Mouse (Mus musculus) myocyte (in vitro differentiated cells): ENCODE results near the gene 4930556J24Rik. TPM values are rescaled to one million over a fixed set of nuclear protein-coding genes. Genes with fewer than 3 reads are reported as not detected.

Experiments
- H3K27me3 ChIP-seq: one replicate; pipeline ENCODE4 v1.6.1; 2011; ENCODE audit not compliant: control insufficient read depth, insufficient read depth, insufficient read length
- H3K36me3 ChIP-seq: one replicate; pipeline ENCODE4 v1.6.1; 2011; ENCODE audit not compliant: control insufficient read depth, insufficient read depth
- H3K4me2 ChIP-seq: one replicate; pipeline ENCODE4 v1.6.1; 2011; ENCODE audit warnings: low read depth, control low read depth
- H3K4me3 ChIP-seq: one replicate; pipeline ENCODE4 v1.5.1; 2011; ENCODE audit warnings: mild to moderate bottlenecking, control low read depth, moderate library complexity
- H3K79me2 ChIP-seq: one replicate; pipeline ENCODE4 v1.6.1; 2011; ENCODE audit not compliant: control insufficient read depth, insufficient read depth
- H3ac ChIP-seq: one replicate; pipeline ENCODE4 v1.6.1; 2011; ENCODE audit not compliant: control insufficient read depth, insufficient read length
- CEBPB ChIP-seq: IDR thresholded peaks from 2 replicates; pipeline ENCODE4 v1.6.1; 2011; ENCODE audit warnings: mild to moderate bottlenecking, moderate library complexity; ENCODE audit not compliant: poor library complexity, insufficient read depth, severe bottlenecking
- E2F4 ChIP-seq: IDR thresholded peaks from one replicate; pipeline ENCODE4 v1.6.1; 2011; ENCODE audit warnings: mild to moderate bottlenecking, control low read depth, moderate library complexity; ENCODE audit not compliant: insufficient read depth
- MAX ChIP-seq: IDR thresholded peaks from one replicate; pipeline ENCODE4 v1.6.1; 2011; ENCODE audit warnings: low read depth, mild to moderate bottlenecking, control low read depth
- MYOD1 ChIP-seq, 3 experiments: IDR thresholded peaks; one replicate each; pipeline ENCODE4 v1.6.1; 2011; ENCODE audit warnings: control low read depth in 2 of 3, low read depth in 2 of 3, mild to moderate bottlenecking in 2 of 3, moderate library complexity in 1 of 3; ENCODE audit not compliant: insufficient read length in 2 of 3, control insufficient read depth in 1 of 3
- MYOG ChIP-seq, 3 experiments: IDR thresholded peaks; one replicate each; pipeline ENCODE4 v1.6.1; 2011; ENCODE audit warnings: control low read depth in 2 of 3, low read depth in 2 of 3, mild to moderate bottlenecking in 2 of 3; ENCODE audit not compliant: insufficient read length in 2 of 3, control insufficient read depth in 1 of 3, insufficient read depth in 1 of 3
- POLR2A ChIP-seq: IDR thresholded peaks from one replicate; pipeline ENCODE4 v1.6.1; 2011; ENCODE audit warnings: low read depth, mild to moderate bottlenecking, control low read depth, moderate library complexity; ENCODE audit not compliant: insufficient read length
- POLR2AphosphoS2 ChIP-seq: IDR thresholded peaks from one replicate; pipeline ENCODE4 v1.6.1; 2011; ENCODE audit warnings: low read depth, control low read depth; ENCODE audit not compliant: insufficient read length
- REST ChIP-seq: IDR thresholded peaks from one replicate; pipeline ENCODE4 v1.6.1; 2011; ENCODE audit warnings: mild to moderate bottlenecking, control low read depth, moderate library complexity; ENCODE audit not compliant: insufficient read depth, insufficient read length
- SRF ChIP-seq: IDR thresholded peaks from one replicate; pipeline ENCODE4 v1.6.1; 2011; ENCODE audit warnings: low read depth; ENCODE audit not compliant: control insufficient read depth, insufficient read length
- TCF12 ChIP-seq: IDR thresholded peaks from one replicate; pipeline ENCODE4 v1.6.1; 2011; ENCODE audit warnings: mild to moderate bottlenecking, control low read depth; ENCODE audit not compliant: poor library complexity, insufficient read depth, severe bottlenecking
- TCF3 ChIP-seq: IDR thresholded peaks from one replicate; pipeline ENCODE4 v1.6.1; 2011; ENCODE audit warnings: low read depth, control low read depth; ENCODE audit not compliant: insufficient read length
- USF1 ChIP-seq: IDR thresholded peaks from one replicate; pipeline ENCODE4 v1.6.1; 2011; ENCODE audit warnings: low read depth, mild to moderate bottlenecking, control low read depth, moderate library complexity
- polyA plus RNA-seq: library from polyadenylated mRNA; unstranded; fragments of >200 nt; fragmentation: generic; extraction: Trizol; gene quantifications from one replicate; pipeline ENCODE4 v1.2.1, GENCODE M21; 2012; ENCODE audit warnings: missing spikeins

4930556J24Rik gene
- polyA plus RNA-seq, 1 experiment = 0.14 TPM

GRCm38 (mm10) chr11:3905446-3905845, 71.1 kb downstream of the 4930556J24Rik start:
- peaks cover 32% of the 10 kb centered on the region for H3K36me3 ChIP-seq
- H3K27me3 ChIP-seq = no peaks in the 10 kb centered on the region
- H3K4me3 ChIP-seq = no peak overlapping the region
- no peak for TF ChIP-seq MAX
- peak; percentile 12 for TF ChIP-seq TCF3
- no peak for TF ChIP-seq USF1
- TF ChIP-seq E2F4 = no peak
- no peak for TF ChIP-seq POLR2AphosphoS2
- peak in 2 of 3 experiments; percentile 14 to 87 for TF ChIP-seq MYOD1 (IDR thresholded peaks at IDR 0.05; ENCODE audit: control insufficient read depth in 1 of 3, insufficient read length in 2 of 3, low read depth in 2 of 3)
- TF ChIP-seq SRF = no peak
- TF ChIP-seq TCF12 = no peak
- peak in 1 of 3 experiments; percentile 81 for TF ChIP-seq MYOG (IDR thresholded peaks at IDR 0.05; ENCODE audit: control insufficient read depth in 1 of 3, insufficient read depth in 1 of 3, insufficient read length in 2 of 3, low read depth in 2 of 3)
- TF ChIP-seq CEBPB = no peak
- no peak for TF ChIP-seq POLR2A
- TF ChIP-seq REST = no peak
- H3K79me2 ChIP-seq = peaks cover 45% of the 10 kb centered on the region
- H3K4me2 ChIP-seq = peak overlapping the region; percentile 33
- H3ac ChIP-seq = no peak overlapping the region

- no peak overlapping the region for H3K4me3 ChIP-seq
- peak; percentile 57 for TF ChIP-seq TCF3
- TF ChIP-seq MYOG (IDR thresholded peaks at IDR 0.05; ENCODE audit: control insufficient read depth in 1 of 3, insufficient read depth in 1 of 3, insufficient read length in 2 of 3, low read depth in 2 of 3) = peak in 2 of 3 experiments; percentile 83 to 96
- no peak for TF ChIP-seq SRF
- peak; percentile 59 for TF ChIP-seq TCF12
- TF ChIP-seq E2F4 = no peak
- TF ChIP-seq MYOD1 (IDR thresholded peaks at IDR 0.05; ENCODE audit: control insufficient read depth in 1 of 3, insufficient read length in 2 of 3, low read depth in 2 of 3) = peak in 2 of 3 experiments; percentile 22 to 89
- H3K4me2 ChIP-seq = peak overlapping the region; percentile 54
- H3K36me3 ChIP-seq = peaks cover 27% of the 10 kb centered on the region
- no peaks in the 10 kb centered on the region for H3K27me3 ChIP-seq
- no peak overlapping the region for H3ac ChIP-seq
- peaks cover 38% of the 10 kb centered on the region for H3K79me2 ChIP-seq
Observed at GRCm38 (mm10) chr11:3904673-3905072, 71.9 kb downstream of the 4930556J24Rik start.

GRCm38 (mm10) chr11:3903046-3903445, 73.5 kb downstream of the 4930556J24Rik start:
- Histone ChIP-seq H3K4me2 (peak overlapping the region; percentile 58), H3K27me3 (no peaks in the 10 kb centered on the region), H3K36me3 (peaks cover 38% of the 10 kb centered on the region), H3K79me2 (peaks cover 30% of the 10 kb centered on the region), H3ac (no peak overlapping the region), H3K4me3 (no peak overlapping the region)
- TF ChIP-seq POLR2AphosphoS2 = peak; percentile 65
- no peak for TF ChIP-seq MYOD1 (IDR thresholded peaks at IDR 0.05; ENCODE audit: control insufficient read depth in 1 of 3, insufficient read length in 2 of 3, low read depth in 2 of 3)
- TF ChIP-seq POLR2A = peak; percentile 18

GRCm38 (mm10) chr11:3902516-3902915, 74.1 kb downstream of the 4930556J24Rik start:
- TF ChIP-seq E2F4 = no peak
- no peak for TF ChIP-seq SRF
- TF ChIP-seq REST = no peak
- no peak for TF ChIP-seq TCF3
- no peak for TF ChIP-seq MYOD1 (IDR thresholded peaks at IDR 0.05; ENCODE audit: control insufficient read depth in 1 of 3, insufficient read length in 2 of 3, low read depth in 2 of 3)
- no peak for TF ChIP-seq POLR2AphosphoS2
- no peak for TF ChIP-seq USF1
- TF ChIP-seq CEBPB = no peak
- no peak for TF ChIP-seq TCF12
- no peak for TF ChIP-seq POLR2A
- no peak for TF ChIP-seq MAX
- TF ChIP-seq MYOG (IDR thresholded peaks at IDR 0.05; ENCODE audit: control insufficient read depth in 1 of 3, insufficient read depth in 1 of 3, insufficient read length in 2 of 3, low read depth in 2 of 3) = no peak
- H3K4me3 ChIP-seq = no peak overlapping the region
- H3K4me2 ChIP-seq = peak overlapping the region; percentile 58
- H3K79me2 ChIP-seq = peaks cover 25% of the 10 kb centered on the region
- H3K27me3 ChIP-seq = no peaks in the 10 kb centered on the region
- peaks cover 44% of the 10 kb centered on the region for H3K36me3 ChIP-seq
- no peak overlapping the region for H3ac ChIP-seq

GRCm38 (mm10) chr11:3900296-3900695, 76.3 kb downstream of the 4930556J24Rik start:
- Histone ChIP-seq H3K36me3 (peaks cover 37% of the 10 kb centered on the region), H3ac (no peak overlapping the region)

More at GRCm38 (mm10) chr11:3900296-3900695, 76.3 kb downstream of the 4930556J24Rik start:
- Histone ChIP-seq H3K4me2 (no peak overlapping the region), H3K79me2 (peaks cover 26% of the 10 kb centered on the region), H3K4me3 (no peak overlapping the region), H3K27me3 (no peaks in the 10 kb centered on the region)
- TF ChIP-seq MYOD1 (IDR thresholded peaks at IDR 0.05; ENCODE audit: control insufficient read depth in 1 of 3, insufficient read length in 2 of 3, low read depth in 2 of 3) (peak in 1 of 3 experiments; percentile 92), POLR2A (peak; percentile 17), TCF3 (no peak), MYOG (IDR thresholded peaks at IDR 0.05; ENCODE audit: control insufficient read depth in 1 of 3, insufficient read depth in 1 of 3, insufficient read length in 2 of 3, low read depth in 2 of 3) (peak in 2 of 3 experiments; percentile 24 to 74), MAX (no peak), USF1 (no peak), SRF (no peak), E2F4 (no peak), TCF12 (no peak), CEBPB (no peak), REST (no peak), POLR2AphosphoS2 (no peak)
